Mouse (Mus musculus) liver, postnatal 0 days (tissue): Measurements from ENCODE around the gene Plxnc1.

Experiments
- CTCF ChIP-seq: sonication (generic); IDR thresholded peaks from 2 replicates; pipeline ENCODE4 v1.5.1; 2016; ENCODE audit warnings: antibody characterized with exemption, low read depth
- EP300 ChIP-seq: IDR thresholded peaks from 2 replicates; pipeline ENCODE4 v1.6.1; 2016; ENCODE audit warnings: antibody characterized with exemption, low read depth, mild to moderate bottlenecking

DNA sequence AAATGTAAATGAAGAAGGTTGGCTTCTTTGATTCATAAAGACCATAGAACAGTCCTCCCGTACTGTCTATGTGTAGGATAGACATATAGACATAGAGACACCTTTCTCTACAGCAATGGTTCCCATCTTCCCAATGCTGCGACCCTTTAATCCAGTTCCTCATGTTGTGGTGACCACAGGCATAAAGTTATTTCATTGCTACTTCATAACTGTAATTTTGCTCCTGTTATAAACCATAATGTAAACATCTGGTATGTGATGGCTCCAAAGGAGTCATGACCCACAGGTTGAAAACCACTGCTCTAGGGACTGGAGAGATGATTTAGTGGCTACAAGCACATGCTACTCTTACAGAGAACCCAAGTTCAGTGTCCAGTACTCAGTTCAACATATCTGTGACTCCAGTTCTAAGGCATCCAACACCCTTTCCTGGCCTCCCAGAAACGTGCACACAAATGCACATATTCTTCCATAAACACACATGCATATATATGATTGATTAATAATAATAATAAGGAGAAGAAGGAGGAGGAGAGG, 27.1 kb upstream of the Plxnc1 start:
- TF ChIP-seq CTCF (no peak), EP300 (no peak)
